Mouse (Mus musculus): ENCODE results near the gene Dbh.

DNA sequence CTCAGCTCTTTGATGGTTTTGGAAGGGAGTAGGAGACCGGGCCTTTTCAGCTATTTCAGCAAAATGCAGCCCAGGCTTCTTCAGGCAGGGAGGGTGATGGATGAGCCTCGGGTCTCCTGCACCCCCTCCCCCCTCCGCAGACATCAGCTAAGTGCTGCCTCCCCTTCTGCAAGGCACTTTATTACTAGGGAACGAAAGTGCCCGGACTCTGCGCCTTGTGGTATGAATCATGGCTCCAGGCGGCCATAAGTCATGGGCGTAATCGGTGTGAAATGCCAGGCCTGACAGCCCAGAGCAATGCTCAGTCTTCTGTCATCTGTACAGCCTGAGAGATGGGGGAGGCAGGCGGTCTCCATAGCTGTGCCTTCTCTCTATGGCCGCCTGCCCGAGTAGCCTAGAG lies 18.7 kb downstream of the Dbh start:
- TF ChIP-seq CTCF (IDR thresholded peaks at IDR 0.05) (no peak), EP300 (IDR thresholded peaks at IDR 0.05) (no peak)
